28 mouse cellular contexts compared by ENCODE assay signal in the genomic region with DNA sequence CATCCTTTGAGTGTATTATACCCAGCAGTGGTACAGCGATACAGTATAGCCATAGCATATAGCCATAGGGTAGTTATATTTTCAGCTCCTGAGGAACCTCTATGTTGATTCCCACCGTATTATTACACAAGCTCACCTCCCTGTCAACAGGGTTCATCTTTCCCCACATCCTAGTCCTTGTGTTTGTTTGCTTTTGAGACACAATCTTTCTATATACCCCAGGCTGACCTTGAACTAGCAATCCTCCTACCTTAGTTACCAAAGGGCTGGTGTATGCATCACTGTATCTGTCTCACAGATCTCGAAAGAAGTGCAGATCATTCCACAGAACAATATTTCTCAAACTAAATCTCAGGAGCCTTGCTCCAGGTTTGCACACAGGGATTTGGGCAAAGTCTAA.
"Had no signal": no experiment of that assay in that cellular context is flagged by ENCODE, and none has a peak within 500 bp of the region (broad histone marks: within the 10 kb centered on the region; RNA-seq: fewer than 3 reads in every experiment).

No protein-coding gene starts in this region.

- DNase-seq: cerebellum, adult 2 months; cerebellum, adult 8-10 months; cerebellum, adult 9-10 months; cerebellum, adult 9-11 months; cerebellum, postnatal 10 days; cerebellum, postnatal 14 days; cerebellum, postnatal 25 days; cerebellum, postnatal 36 days; embryo, embryonic 11 days; forebrain, postnatal 0 days; gastrocnemius, adult 2 months; gastrocnemius, postnatal 10 days; gastrocnemius, postnatal 14 days; gastrocnemius, postnatal 25 days; gastrocnemius, postnatal 36 days; heart, adult 18-20 months; heart, adult 2 months had no signal

- H3K36me3 ChIP-seq: embryonic facial prominence, embryonic 13.5 days; embryonic facial prominence, embryonic 15.5 days; forebrain, embryonic 10.5 days; forebrain, embryonic 12.5 days; forebrain, embryonic 15.5 days had no signal

- ATAC-seq: forebrain, embryonic 13.5 days; forebrain, embryonic 14.5 days; forebrain, embryonic 15.5 days; forebrain, embryonic 16.5 days; forebrain, postnatal 0 days had no signal

- H3K9ac ChIP-seq: embryonic facial prominence, embryonic 12.5 days; embryonic facial prominence, embryonic 13.5 days; embryonic facial prominence, embryonic 15.5 days; forebrain, embryonic 12.5 days; forebrain, embryonic 13.5 days; forebrain, embryonic 15.5 days; forebrain, postnatal 0 days had no signal

- H3K27me3 ChIP-seq: embryonic facial prominence, embryonic 12.5 days; embryonic facial prominence, embryonic 13.5 days; embryonic facial prominence, embryonic 15.5 days; forebrain, embryonic 12.5 days; forebrain, embryonic 13.5 days; forebrain, embryonic 15.5 days had no signal

- H3K4me3 ChIP-seq: embryonic facial prominence, embryonic 10.5 days; embryonic facial prominence, embryonic 12.5 days; embryonic facial prominence, embryonic 13.5 days; embryonic facial prominence, embryonic 15.5 days; erythroblast, embryonic 14.5 days; forebrain, embryonic 10.5 days; forebrain, embryonic 12.5 days; forebrain, embryonic 13.5 days; forebrain, embryonic 15.5 days; gastrocnemius, adult 2 months; heart, adult 2 months had no signal

- H3K27ac ChIP-seq: embryonic facial prominence, embryonic 10.5 days; embryonic facial prominence, embryonic 12.5 days; embryonic facial prominence, embryonic 13.5 days; embryonic facial prominence, embryonic 15.5 days; forebrain, embryonic 10.5 days; forebrain, embryonic 12.5 days; forebrain, embryonic 13.5 days; forebrain, embryonic 15.5 days; gastrocnemius, adult 2 months; heart, adult 2 months had no signal

- H3K4me2 ChIP-seq: embryonic facial prominence, embryonic 12.5 days; embryonic facial prominence, embryonic 13.5 days; embryonic facial prominence, embryonic 15.5 days; forebrain, embryonic 12.5 days; forebrain, embryonic 13.5 days; forebrain, embryonic 15.5 days had no signal

- H3K9me3 ChIP-seq: embryonic facial prominence, embryonic 10.5 days; embryonic facial prominence, embryonic 12.5 days; embryonic facial prominence, embryonic 13.5 days; embryonic facial prominence, embryonic 15.5 days; forebrain, embryonic 10.5 days; forebrain, embryonic 12.5 days; forebrain, embryonic 13.5 days; forebrain, embryonic 15.5 days had no signal
